Mouse (Mus musculus) MEL (cell line): ENCODE results near the gene Xcr1.

Experiments used
- CHD1 ChIP-seq: IDR thresholded peaks from 2 replicates; pipeline ENCODE4 v1.6.1; 2012; ENCODE audit warnings: low read depth, mild to moderate bottlenecking, inconsistent platforms, low read length, improper control_type of control experiment
- CTCF ChIP-seq, 3 experiments: IDR thresholded peaks in 2 of 3; conservative IDR thresholded peaks in 1 of 3; 2 replicates each; pipeline ENCODE4 v1.5.1; 2011 to 2012; ENCODE audit warnings: low read length in 3 of 3, low read depth in 2 of 3, mild to moderate bottlenecking in 2 of 3, improper control_type of control experiment in 1 of 3, inconsistent platforms in 1 of 3, mixed read lengths in 1 of 3, moderate library complexity in 1 of 3; ENCODE audit not compliant: control insufficient read depth in 1 of 3, insufficient read depth in 1 of 3, poor library complexity in 1 of 3, severe bottlenecking in 1 of 3
- E2F4 ChIP-seq: IDR thresholded peaks from 2 replicates; pipeline ENCODE4 v1.6.1; 2011; ENCODE audit warnings: low read depth, low read length, improper control_type of control experiment, borderline replicate concordance
- EP300 ChIP-seq, 2 experiments: IDR thresholded peaks; 2 replicates each; pipeline ENCODE4 v1.6.1; 2011; ENCODE audit warnings: improper control_type of control experiment in 2 of 2, low read length in 2 of 2, low read depth in 1 of 2, mild to moderate bottlenecking in 1 of 2
- ETS1 ChIP-seq: IDR thresholded peaks from 2 replicates; pipeline ENCODE4 v1.6.1; 2012; ENCODE audit warnings: low read depth, mild to moderate bottlenecking, inconsistent platforms, low read length, improper control_type of control experiment, moderate library complexity
- HCFC1 ChIP-seq: IDR thresholded peaks from 2 replicates; pipeline ENCODE4 v1.6.1; 2012; ENCODE audit warnings: low read depth, mild to moderate bottlenecking, inconsistent platforms, low read length, improper control_type of control experiment, moderate library complexity
- MXI1 ChIP-seq: IDR thresholded peaks from 2 replicates; pipeline ENCODE4 v1.6.1; 2011; ENCODE audit warnings: mild to moderate bottlenecking, low read depth, low read length, improper control_type of control experiment
- POLR2A ChIP-seq, 2 experiments: IDR thresholded peaks; 2 replicates each; pipeline ENCODE4 v1.6.1; 2011 to 2012; ENCODE audit warnings: low read length in 2 of 2, mild to moderate bottlenecking in 2 of 2, control low read depth in 1 of 2, improper control_type of control experiment in 1 of 2, low read depth in 1 of 2, moderate library complexity in 1 of 2; ENCODE audit not compliant: control insufficient read depth in 1 of 2, insufficient read depth in 1 of 2, poor library complexity in 1 of 2
- POLR2AphosphoS2 ChIP-seq: IDR thresholded peaks from 2 replicates; pipeline ENCODE4 v1.6.1; 2011; ENCODE audit warnings: low read length, improper control_type of control experiment
- TAL1 ChIP-seq: IDR thresholded peaks from 2 replicates; pipeline ENCODE4 v1.6.1; 2012; ENCODE audit warnings: mild to moderate bottlenecking, inconsistent platforms, low read length, moderate library complexity, mixed read lengths

DNA sequence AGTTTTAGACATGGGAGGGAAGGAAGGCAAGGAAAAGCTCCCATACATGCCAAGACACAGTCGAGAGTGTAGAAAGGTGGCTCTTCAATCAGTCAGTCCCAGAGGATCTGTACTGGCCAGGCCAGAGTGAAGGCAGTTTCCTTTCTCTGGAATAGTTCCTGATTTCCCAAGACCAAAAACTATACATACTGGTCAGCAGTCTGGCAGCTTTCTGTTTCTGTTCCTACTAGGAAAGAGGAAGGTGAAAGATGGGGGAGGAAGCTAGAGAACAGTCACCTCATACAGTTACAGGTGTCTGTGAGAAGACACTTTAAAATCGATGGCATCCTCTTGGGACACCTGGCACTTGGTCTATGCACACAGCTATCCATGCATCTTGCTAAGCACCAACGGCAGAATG, 46.4 kb downstream of the Xcr1 start:
- TF ChIP-seq ETS1 (no peak), CTCF (IDR thresholded peaks at IDR 0.05 in 2 of 3, conservative IDR thresholded peaks at IDR 0.05 in 1 of 3; ENCODE audit: control insufficient read depth in 1 of 3, insufficient read depth in 1 of 3, low read depth in 2 of 3, low read length in 3 of 3, poor library complexity in 1 of 3, severe bottlenecking in 1 of 3) (no peak), POLR2A (IDR thresholded peaks at IDR 0.05; ENCODE audit: control insufficient read depth in 1 of 2, insufficient read depth in 1 of 2, low read depth in 1 of 2, low read length in 2 of 2, poor library complexity in 1 of 2) (no peak), E2F4 (no peak), TAL1 (no peak), EP300 (IDR thresholded peaks at IDR 0.05; ENCODE audit: low read depth in 1 of 2, low read length in 2 of 2) (no peak), CHD1 (no peak), MXI1 (no peak), POLR2AphosphoS2 (no peak), HCFC1 (no peak)
